12 mouse cellular contexts compared by ENCODE assay signal in the genomic region with DNA sequence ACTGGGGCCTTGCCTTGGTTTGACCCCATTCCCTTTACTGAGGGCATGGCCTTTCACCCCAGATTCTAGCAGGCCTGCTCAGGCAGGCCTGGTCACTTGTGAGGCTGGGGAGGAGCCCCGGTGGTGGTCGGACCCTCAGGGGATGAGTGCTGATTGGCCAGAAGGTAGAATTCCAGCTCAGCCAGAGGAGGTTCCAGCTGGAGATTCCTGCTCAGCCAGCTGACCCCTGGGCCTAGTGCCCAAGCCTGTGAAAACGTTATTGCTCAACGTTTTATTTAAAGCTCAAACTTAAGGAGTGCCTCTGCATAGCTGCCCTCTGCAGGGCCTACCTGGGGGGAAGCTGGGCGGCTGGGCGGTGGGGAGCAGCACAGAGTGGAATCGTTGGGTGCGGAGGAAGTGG. TPM values are rescaled to one million over a fixed set of nuclear protein-coding genes. Genes with fewer than 3 reads are reported as not detected.
DNase-seq lines count a peak whose midpoint lies in the region; ATAC-seq lines count a peak whose summit lies in the region.
"Had no signal": no experiment of that assay in that cellular context is flagged by ENCODE, and none has a peak within 500 bp of the region (broad histone marks: within the 10 kb centered on the region; RNA-seq: fewer than 3 reads in every experiment).

No protein-coding gene starts in this region.

- no peak overlapping the region for H3K9ac ChIP-seq in heart, embryonic 15.5 days
- no peak overlapping the region for H3K9ac ChIP-seq in lung, embryonic 16.5 days (ENCODE audit: low read length)
- H3K9ac ChIP-seq in forebrain, embryonic 11.5 days (ENCODE audit: low read length), result no peak overlapping the region
- H3K9ac ChIP-seq: forebrain, postnatal 0 days had no signal

- peak; percentile 95 for DNase-seq in heart, adult 11 months
- DNase-seq in heart, embryonic 10.5 days (ENCODE audit: low spot score), result no peak
- DNase-seq in adipocyte (ENCODE audit: low spot score), result peak; percentile 63
- DNase-seq in forebrain, embryonic 11.5 days (ENCODE audit: low spot score), result no peak
- no peak for DNase-seq in layer of hippocampus, postnatal 25 days (ENCODE audit: extremely low spot score in 1 of 2, low spot score in 1 of 2)
- DNase-seq in frontal cortex, postnatal 36 days (ENCODE audit: low spot score in 2 of 2), result no peak
- DNase-seq: forebrain, postnatal 0 days; kidney, postnatal 25 days; midbrain, embryonic 14.5 days had no signal

- H3K9me3 ChIP-seq in heart, embryonic 10.5 days, result no peaks in the 10 kb centered on the region
- H3K9me3 ChIP-seq in heart, embryonic 15.5 days (replicated peaks), result no peaks in the 10 kb centered on the region
- H3K9me3 ChIP-seq in lung, embryonic 16.5 days (ENCODE audit: control insufficient read depth, low read length), result no peaks in the 10 kb centered on the region
- no peaks in the 10 kb centered on the region for H3K9me3 ChIP-seq in forebrain, embryonic 11.5 days (ENCODE audit: control insufficient read depth, low read length)
- H3K9me3 ChIP-seq: hindbrain, embryonic 13.5 days had no signal

- H3K27ac ChIP-seq in heart, embryonic 10.5 days, result no peak overlapping the region
- H3K27ac ChIP-seq in heart, embryonic 15.5 days, result no peak overlapping the region
- peak overlapping the region; percentile 78 for H3K27ac ChIP-seq in lung, embryonic 16.5 days (ENCODE audit: low read length)
- H3K27ac ChIP-seq in forebrain, embryonic 11.5 days (ENCODE audit: low read depth, low read length), result no peak overlapping the region
- H3K27ac ChIP-seq: hindbrain, embryonic 13.5 days had no signal

- H3K27me3 ChIP-seq in heart, embryonic 10.5 days (ENCODE audit: insufficient read depth, poor library complexity, severe bottlenecking), result peaks cover 44% of the 10 kb centered on the region
- H3K27me3 ChIP-seq in heart, embryonic 15.5 days, result peaks cover 27% of the 10 kb centered on the region
- H3K27me3 ChIP-seq in lung, embryonic 16.5 days (ENCODE audit: control insufficient read depth, insufficient read depth, low read depth, low read length), result peaks cover 7% of the 10 kb centered on the region
- peaks cover 2% of the 10 kb centered on the region; the same call in 1 of the 2 replicates for H3K27me3 ChIP-seq in forebrain, embryonic 11.5 days (ENCODE audit: control insufficient read depth, insufficient read depth, low read length)

- H3K4me1 ChIP-seq in heart, embryonic 10.5 days, result peaks cover 13% of the 10 kb centered on the region
- H3K4me1 ChIP-seq in heart, embryonic 15.5 days (replicated peaks), result peaks cover 12% of the 10 kb centered on the region
- peaks cover 7% of the 10 kb centered on the region for H3K4me1 ChIP-seq in lung, embryonic 16.5 days (replicated peaks; ENCODE audit: control insufficient read depth, insufficient read depth, low read length)
- H3K4me1 ChIP-seq in forebrain, embryonic 11.5 days (replicated peaks; ENCODE audit: control insufficient read depth, insufficient read depth, low read length), result peaks cover 6% of the 10 kb centered on the region

- H3K4me2 ChIP-seq in heart, embryonic 15.5 days, result no peak overlapping the region
- no peak overlapping the region for H3K4me2 ChIP-seq in lung, embryonic 16.5 days (ENCODE audit: low read depth, low read length)
- H3K4me2 ChIP-seq in forebrain, embryonic 11.5 days (ENCODE audit: low read depth, low read length, severe bottlenecking), result no peak overlapping the region
- H3K4me2 ChIP-seq: hindbrain, embryonic 13.5 days had no signal

- no peak overlapping the region for H3K4me3 ChIP-seq in heart, embryonic 10.5 days
- H3K4me3 ChIP-seq in heart, embryonic 15.5 days, result no peak overlapping the region
- H3K4me3 ChIP-seq in lung, embryonic 16.5 days (ENCODE audit: low read length), result no peak overlapping the region
- H3K4me3 ChIP-seq in forebrain, embryonic 11.5 days (ENCODE audit: low read depth, low read length), result no peak overlapping the region
- H3K4me3 ChIP-seq: hindbrain, embryonic 13.5 days had no signal

- 0 out of 2 replicates have a peak, but pooled peaks have one; percentile 19 for ATAC-seq in heart, embryonic 15.5 days (replicated peaks; ENCODE audit: insufficient number of reproducible peaks, insufficient read depth, low FRiP score, low read depth)
- ATAC-seq in lung, embryonic 16.5 days (ENCODE audit: low read depth), result peak; percentile 86
- ATAC-seq in forebrain, embryonic 11.5 days (replicated peaks; ENCODE audit: low FRiP score), result no peak
- ATAC-seq: forebrain, postnatal 0 days had no signal

- peaks cover 5% of the 10 kb centered on the region; the same call in 1 of the 2 replicates for H3K36me3 ChIP-seq in heart, embryonic 10.5 days
- no peaks in the 10 kb centered on the region for H3K36me3 ChIP-seq in heart, embryonic 15.5 days
- H3K36me3 ChIP-seq in lung, embryonic 16.5 days (ENCODE audit: control insufficient read depth, insufficient read depth, low read length), result no peaks in the 10 kb centered on the region
- H3K36me3 ChIP-seq in forebrain, embryonic 11.5 days (ENCODE audit: control insufficient read depth, insufficient read depth, low read length), result no peaks in the 10 kb centered on the region
- H3K36me3 ChIP-seq: hindbrain, embryonic 13.5 days had no signal

- WGBS in heart, embryonic 10.5 days, result 64% methylated on average over 8 of the region's 8 CpGs
- WGBS in heart, embryonic 15.5 days, result 51% methylated on average over 8 of the region's 8 CpGs
- WGBS in lung, embryonic 16.5 days, result 45% methylated on average over 8 of the region's 8 CpGs
- 72% methylated on average over 8 of the region's 8 CpGs for WGBS in forebrain, embryonic 11.5 days

RNA-seq across cellular contexts. Expression of a gene that starts 6.7 kb away (rescaled TPM):
- polyA plus RNA-seq in heart, embryonic 10.5 days (2016; fragmentation: Nextera tagmentation; extraction: Ambion mirVana), result 8.7 and 13.5 TPM in 2 replicates
- 31.5 and 47.7 TPM in 2 replicates for polyA plus RNA-seq in heart, embryonic 15.5 days (2015; fragmentation: Nextera tagmentation; extraction: Ambion mirVana)
- polyA plus RNA-seq in lung, embryonic 16.5 days (2015; fragmentation: Nextera tagmentation; extraction: Ambion mirVana), result 23.4 and 28.2 TPM in 2 replicates
- polyA plus RNA-seq in forebrain, embryonic 11.5 days (2014; fragmentation: Nextera tagmentation; extraction: Ambion mirVana), result 23.9 and 25.7 TPM in 2 replicates
- 1 to 10 TPM; 4.9 to 5.6 TPM for total RNA-seq in layer of hippocampus, postnatal 25 days (2021)

RNA-seq across cellular contexts. Expression of a gene that starts 16.8 kb away (rescaled TPM):
- polyA plus RNA-seq in heart, embryonic 10.5 days (2016; fragmentation: Nextera tagmentation; extraction: Ambion mirVana), result 125 and 140 TPM in 2 replicates
- 116 and 145 TPM in 2 replicates for polyA plus RNA-seq in heart, embryonic 15.5 days (2015; fragmentation: Nextera tagmentation; extraction: Ambion mirVana)
- polyA plus RNA-seq in lung, embryonic 16.5 days (2015; fragmentation: Nextera tagmentation; extraction: Ambion mirVana), result 144 and 148 TPM in 2 replicates
- polyA plus RNA-seq in forebrain, embryonic 11.5 days (2014; fragmentation: Nextera tagmentation; extraction: Ambion mirVana), result 126 and 135 TPM in 2 replicates
- total RNA-seq in layer of hippocampus, postnatal 25 days (2021), result 100 to 1,000 TPM; 170 to 189 TPM

RNA-seq across cellular contexts. Expression of a gene that starts 35.1 kb away (rescaled TPM):
- 27.7 and 33.2 TPM in 2 replicates for polyA plus RNA-seq in heart, embryonic 10.5 days (2016; fragmentation: Nextera tagmentation; extraction: Ambion mirVana)
- polyA plus RNA-seq in heart, embryonic 15.5 days (2015; fragmentation: Nextera tagmentation; extraction: Ambion mirVana), result 19.5 and 25.7 TPM in 2 replicates
- 36.0 and 39.2 TPM in 2 replicates for polyA plus RNA-seq in lung, embryonic 16.5 days (2015; fragmentation: Nextera tagmentation; extraction: Ambion mirVana)
- 44.5 and 52.4 TPM in 2 replicates for polyA plus RNA-seq in forebrain, embryonic 11.5 days (2014; fragmentation: Nextera tagmentation; extraction: Ambion mirVana)
- 10 to 100 TPM; 30.5 to 36.0 TPM for total RNA-seq in layer of hippocampus, postnatal 25 days (2021)

RNA-seq across cellular contexts. Expression of a gene that starts 37.2 kb away (rescaled TPM):
- 0.09 TPM in 1 of 2 replicates, not detected in the other for polyA plus RNA-seq in heart, embryonic 10.5 days (2016; fragmentation: Nextera tagmentation; extraction: Ambion mirVana)
- polyA plus RNA-seq in heart, embryonic 15.5 days (2015; fragmentation: Nextera tagmentation; extraction: Ambion mirVana), result 0.26 and 0.36 TPM in 2 replicates
- 3.4 and 5.2 TPM in 2 replicates for polyA plus RNA-seq in lung, embryonic 16.5 days (2015; fragmentation: Nextera tagmentation; extraction: Ambion mirVana)
- polyA plus RNA-seq in forebrain, embryonic 11.5 days (2014; fragmentation: Nextera tagmentation; extraction: Ambion mirVana), result 6.6 and 11.6 TPM in 2 replicates
- total RNA-seq in layer of hippocampus, postnatal 25 days (2021), result 1 to 10 TPM; 2.4 to 3.1 TPM

Comparison
In these comparisons a context has a peak if more than half of its experiments do, and no peak if none do; other contexts are left out.
1. DNase-seq: peak in heart, adult 11 months (single experiment) and adipocyte (single experiment); none in heart, embryonic 10.5 days (single experiment), forebrain, embryonic 11.5 days (single experiment), layer of hippocampus, postnatal 25 days (0 of 2) and frontal cortex, postnatal 36 days (0 of 2).